Mouse (Mus musculus) midbrain, embryonic 16.5 days (tissue): ENCODE data around the gene Lct. TPM values are rescaled to one million over a fixed set of nuclear protein-coding genes. Genes with fewer than 3 reads are reported as not detected.

ENCODE experiments used
- ATAC-seq: fragments of 200-750 bp; cut with Nextera tagmentation; 2 replicates; pipeline ENCODE4 v1.8.0; 2017; ENCODE audit warnings: moderate TSS enrichment
- H3K27ac ChIP-seq: fragments of 300-500 bp; sonication (generic); 2 replicates; pipeline ENCODE4 v1.5.1; 2014; ENCODE audit warnings: mild to moderate bottlenecking, low read length, mixed read lengths
- H3K27me3 ChIP-seq: fragments of 300-500 bp; sonication (generic); 2 replicates; pipeline ENCODE4 v1.6.1; 2014; ENCODE audit warnings: low read depth, low read length, mixed read lengths; ENCODE audit not compliant: control insufficient read depth, insufficient read depth
- H3K36me3 ChIP-seq: fragments of 300-500 bp; sonication (generic); 2 replicates; pipeline ENCODE4 v1.6.1; 2014; ENCODE audit warnings: mild to moderate bottlenecking, low read length, moderate library complexity, mixed read lengths; ENCODE audit not compliant: control insufficient read depth, insufficient read depth
- H3K4me1 ChIP-seq: fragments of 300-500 bp; sonication (generic); 2 replicates; pipeline ENCODE4 v1.6.1; 2014; ENCODE audit warnings: mild to moderate bottlenecking, low read length, mixed read lengths; ENCODE audit not compliant: control insufficient read depth, insufficient read depth
- H3K4me2 ChIP-seq: fragments of 300-500 bp; sonication (generic); 2 replicates; pipeline ENCODE4 v1.6.1; 2014; ENCODE audit warnings: mild to moderate bottlenecking, low read length, mixed read lengths
- H3K4me3 ChIP-seq: fragments of 300-500 bp; sonication (generic); 2 replicates; pipeline ENCODE4 v1.5.1; 2014; ENCODE audit warnings: low read depth, mild to moderate bottlenecking, low read length, moderate library complexity, mixed read lengths
- H3K9ac ChIP-seq: fragments of 300-500 bp; sonication (generic); 2 replicates; pipeline ENCODE4 v1.6.1; 2014; ENCODE audit warnings: low read depth, low read length, mixed read lengths
- H3K9me3 ChIP-seq: fragments of 300-500 bp; sonication (generic); replicated peaks from 2 replicates; pipeline ENCODE4 v1.6.1; 2014; ENCODE audit warnings: mild to moderate bottlenecking, low read length, mixed read lengths; ENCODE audit not compliant: control insufficient read depth, poor library complexity, severe bottlenecking
- WGBS: fragments of 180-500 bp; shearing (Covaris S2); extraction: QIAGEN DNeasy Blood & Tissue Kit; methylation state at CpG from one replicate; pipeline ENCODE4 v1.1.7; 2014; 5-methylcytosine and 5-hydroxymethylcytosine counted together
- polyA plus RNA-seq: library from polyadenylated mRNA; unstranded; fragments of >200 nt; fragmentation: Nextera tagmentation; extraction: Ambion mirVana; gene quantifications from 2 replicates; pipeline ENCODE4 v1.2.1, GENCODE M21; 2015

Lct gene
- polyA plus RNA-seq, 1 experiment from 2014 or later = 0.05 TPM

GRCm38 (mm10) chr1:128235181-128235580, 92.9 kb downstream of the Lct start:
- H3K36me3 ChIP-seq = peaks cover 42% of the 10 kb centered on the region
- H3K4me2 ChIP-seq = no peak overlapping the region
- 96% methylated on average over 4 of the region's 4 CpGs for WGBS
- no peak overlapping the region for H3K9ac ChIP-seq
- no peak for ATAC-seq
- no peak overlapping the region for H3K4me3 ChIP-seq
- H3K9me3 ChIP-seq = no peaks in the 10 kb centered on the region
- no peak overlapping the region for H3K27ac ChIP-seq
- no peaks in the 10 kb centered on the region for H3K4me1 ChIP-seq
- H3K27me3 ChIP-seq = no peaks in the 10 kb centered on the region

Other genes with a start within 250 kb of the Lct start
- gene Zranb3, start 225.3 kb downstream of the Lct start, polyA plus RNA-seq = 2.6 and 3.4 TPM in 2 replicates
- 84.1 and 89.1 TPM in 2 replicates for gene R3hdm1, start 225.0 kb downstream of the Lct start, polyA plus RNA-seq
- gene Ubxn4, start 84.4 kb downstream of the Lct start, polyA plus RNA-seq = 78.7 and 87.5 TPM in 2 replicates
- gene Mcm6, start 31.3 kb upstream of the Lct start, polyA plus RNA-seq = 44.9 and 50.4 TPM in 2 replicates
- 123 and 124 TPM in 2 replicates for gene Dars, start 89.0 kb upstream of the Lct start, polyA plus RNA-seq